ENCODE assay signal across 15 mouse cellular contexts in the genomic region with DNA sequence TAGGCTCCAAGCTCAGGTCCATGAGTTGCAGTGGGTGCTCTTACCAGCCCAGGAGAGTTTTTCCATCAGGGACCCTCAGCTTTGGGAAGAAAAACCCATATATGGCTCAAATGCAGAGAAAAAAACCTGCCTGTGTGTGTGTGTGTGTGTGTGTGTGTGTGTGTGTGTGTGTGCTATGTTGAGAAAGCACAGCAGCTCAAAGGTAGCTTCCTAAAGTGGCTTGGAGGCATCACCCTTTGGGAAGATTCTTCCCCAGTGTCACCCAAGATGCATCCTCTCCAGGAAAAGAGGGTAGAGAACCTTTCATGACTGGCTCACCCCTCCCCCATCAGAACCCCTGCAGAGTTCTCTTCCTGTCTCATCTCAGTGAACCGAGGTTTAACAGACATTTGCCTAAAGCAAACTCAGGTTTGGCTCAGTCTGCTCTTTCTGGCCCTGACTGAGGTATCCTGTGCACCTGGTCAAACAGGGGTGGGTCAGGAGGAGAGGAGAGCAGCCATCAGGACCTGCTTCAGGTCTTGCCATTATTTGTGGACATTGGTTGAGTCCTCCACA. TPM values are rescaled to one million over a fixed set of nuclear protein-coding genes. Genes with fewer than 3 reads are reported as not detected.
DNase-seq lines count a peak whose midpoint lies in the region; TF ChIP-seq lines count a peak whose summit lies in the region.
"Had no signal": no experiment of that assay in that cellular context is flagged by ENCODE, and none has a peak within 500 bp of the region (broad histone marks: within the 10 kb centered on the region; RNA-seq: fewer than 3 reads in every experiment).

No protein-coding gene starts in this region.

- no peaks in the 10 kb centered on the region for H3K27me3 ChIP-seq in cerebellum, adult 2 months (ENCODE audit: control insufficient read depth, insufficient read depth, low read length)
- no peaks in the 10 kb centered on the region for H3K27me3 ChIP-seq in spleen, adult 2 months (ENCODE audit: control insufficient read depth, insufficient read depth, low read length)
- H3K27me3 ChIP-seq: limb, embryonic 13.5 days; midbrain, embryonic 15.5 days; neural tube, embryonic 12.5 days had no signal

- H3K36me3 ChIP-seq in spleen, adult 2 months (ENCODE audit: control insufficient read depth, insufficient read depth, low read length) = no peaks in the 10 kb centered on the region
- H3K36me3 ChIP-seq: G1E; limb, embryonic 13.5 days; midbrain, embryonic 15.5 days; neural tube, embryonic 12.5 days had no signal

- TF ChIP-seq POLR2A in cerebellum, adult 2 months (IDR thresholded peaks at IDR 0.05; ENCODE audit: borderline replicate concordance, insufficient read depth, low read length) = no peak
- TF ChIP-seq POLR2A in spleen, adult 2 months (IDR thresholded peaks at IDR 0.05; ENCODE audit: low read depth, low read length) = no peak
- TF ChIP-seq POLR2A in olfactory bulb, adult 2 months (IDR thresholded peaks at IDR 0.05; ENCODE audit: insufficient read depth, low read depth, low read length) = no peak

- 4% methylated on average over 1 of the region's 1 CpGs for WGBS in cerebellum, adult 2 months
- WGBS in spleen, adult 2 months = 3% methylated on average over 1 of the region's 1 CpGs
- WGBS in olfactory bulb, adult 2 months = 36% methylated on average over 1 of the region's 1 CpGs

- no peak for TF ChIP-seq CTCF in cerebellum, adult 2 months (IDR thresholded peaks at IDR 0.05; ENCODE audit: borderline replicate concordance, insufficient read depth, low read depth, low read length)
- TF ChIP-seq CTCF in spleen, adult 2 months (IDR thresholded peaks at IDR 0.05; ENCODE audit: extremely low read depth, insufficient read depth, insufficient read length, insufficient replicate concordance) = no peak
- no peak for TF ChIP-seq CTCF in olfactory bulb, adult 2 months (IDR thresholded peaks at IDR 0.05; ENCODE audit: insufficient read depth, low read depth, low read length)

- H3K27ac ChIP-seq in cerebellum, adult 2 months (ENCODE audit: insufficient read depth, low read length) = peak overlapping the region; percentile 32; the same call in 1 of the 2 replicates
- peak overlapping the region; percentile 52 for H3K27ac ChIP-seq in spleen, adult 2 months (ENCODE audit: insufficient read depth, low read length)
- H3K27ac ChIP-seq in olfactory bulb, adult 2 months (ENCODE audit: insufficient read depth, low read depth, low read length) = peak overlapping the region; percentile 54; the same call in 1 of the 2 replicates
- H3K27ac ChIP-seq: limb, embryonic 13.5 days; neural tube, embryonic 12.5 days had no signal

- H3K4me1 ChIP-seq in cerebellum, adult 2 months (ENCODE audit: control insufficient read depth, insufficient read depth, low read length) = peaks cover 37% of the 10 kb centered on the region
- peaks cover 10% of the 10 kb centered on the region; the same call in 1 of the 2 replicates for H3K4me1 ChIP-seq in spleen, adult 2 months (ENCODE audit: control insufficient read depth, insufficient read depth, insufficient read length)
- H3K4me1 ChIP-seq in olfactory bulb, adult 2 months (ENCODE audit: control insufficient read depth, insufficient read depth, low read length) = peaks cover 66% of the 10 kb centered on the region

- H3K4me3 ChIP-seq in cerebellum, adult 2 months (replicated peaks; ENCODE audit: insufficient read depth, low read depth, low read length) = no peak overlapping the region
- no peak overlapping the region for H3K4me3 ChIP-seq in spleen, adult 2 months (ENCODE audit: extremely low read depth, insufficient read depth, insufficient read length)
- no peak overlapping the region for H3K4me3 ChIP-seq in olfactory bulb, adult 2 months (ENCODE audit: insufficient read depth, low read depth, low read length)
- H3K4me3 ChIP-seq: limb, embryonic 13.5 days; midbrain, embryonic 15.5 days; neural tube, embryonic 12.5 days had no signal

- no peak for DNase-seq in cerebellum, adult 2 months
- no peak for DNase-seq in cerebellum, adult 9-11 months
- no peak for DNase-seq in spleen, adult 2 months (ENCODE audit: low read depth in 1 of 2, low spot score in 2 of 2)
- DNase-seq in spleen, postnatal 4 days (ENCODE audit: low spot score in 2 of 2) = no peak
- DNase-seq in right cerebral cortex, postnatal 36 days (ENCODE audit: low spot score in 2 of 2) = no peak
- DNase-seq in liver = no peak
- DNase-seq in kidney, postnatal 4 days = no peak
- DNase-seq: adrenal gland, postnatal 14 days; gastrocnemius, postnatal 10 days; kidney, adult 9 months had no signal

RNA-seq across cellular contexts. Expression of a gene that starts 21.1 kb away (rescaled TPM):
- 94.8 and 95.7 TPM in 2 replicates for polyA plus RNA-seq in cerebellum, adult 2 months (2012; rRNA removed)
- 11.0 and 12.2 TPM in 2 replicates for polyA plus RNA-seq in spleen, adult 2 months (2012; rRNA removed)
- polyA plus RNA-seq in olfactory bulb, adult 2 months (2012; ENCODE audit: insufficient read depth, insufficient read length, low replicate concordance, missing spikeins) = 85.1 and 98.8 TPM in 2 replicates
- polyA plus RNA-seq: G1E had no signal
